Mouse (Mus musculus) layer of hippocampus, adult 9-10 months (tissue): ENCODE measurements around the gene Inpp5a.

ENCODE experiments used
- DNase-seq: peaks from one replicate; pipeline ENCODE4 v3.0.0; 2022; ENCODE audit warnings: low spot score

Inpp5a gene

GRCm38 (mm10) chr7:139537831-139538230, 148.9 kb downstream of the Inpp5a start:
- no peak for DNase-seq

DNA sequence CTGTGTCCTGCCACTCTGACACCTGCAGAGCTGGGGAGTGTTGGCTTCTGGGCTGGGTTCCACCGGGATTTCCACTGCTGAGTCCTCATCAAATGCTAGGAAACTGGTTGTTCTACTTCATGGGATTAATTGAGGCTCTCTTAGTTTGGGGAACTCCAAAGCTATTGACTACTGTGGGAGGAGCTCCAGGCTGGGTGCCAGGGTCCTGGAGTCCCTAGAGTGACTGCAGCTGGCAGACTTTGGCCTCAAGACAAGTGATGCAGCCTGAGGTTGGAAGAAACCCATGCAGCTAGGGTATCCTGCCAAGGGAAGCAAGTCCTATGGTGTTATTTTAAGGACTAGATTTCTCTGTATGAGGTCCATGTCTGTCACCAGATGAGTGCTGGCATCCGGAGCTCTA, 149.6 kb downstream of the Inpp5a start:
- no peak for DNase-seq

DNA sequence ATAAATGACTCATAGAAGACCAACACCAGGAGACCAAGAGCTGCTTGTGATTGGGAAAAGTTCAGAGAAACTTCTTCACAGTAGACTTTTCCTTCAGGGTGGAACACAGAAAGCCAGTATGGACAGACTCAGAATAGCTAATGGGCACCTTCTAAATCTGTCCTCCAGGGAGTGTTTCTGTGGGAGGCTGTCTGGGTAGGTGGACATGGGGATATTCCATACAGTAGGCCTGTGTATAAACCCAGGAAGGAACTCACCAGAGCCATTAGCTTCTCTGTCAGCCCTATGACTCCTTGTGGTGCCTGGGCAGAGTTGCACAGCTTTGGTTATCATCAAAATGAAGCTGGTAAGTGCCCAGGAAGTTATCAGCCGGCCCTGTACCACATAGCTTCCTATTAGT, 151.7 kb downstream of the Inpp5a start:
- DNase-seq, result no peak

DNA sequence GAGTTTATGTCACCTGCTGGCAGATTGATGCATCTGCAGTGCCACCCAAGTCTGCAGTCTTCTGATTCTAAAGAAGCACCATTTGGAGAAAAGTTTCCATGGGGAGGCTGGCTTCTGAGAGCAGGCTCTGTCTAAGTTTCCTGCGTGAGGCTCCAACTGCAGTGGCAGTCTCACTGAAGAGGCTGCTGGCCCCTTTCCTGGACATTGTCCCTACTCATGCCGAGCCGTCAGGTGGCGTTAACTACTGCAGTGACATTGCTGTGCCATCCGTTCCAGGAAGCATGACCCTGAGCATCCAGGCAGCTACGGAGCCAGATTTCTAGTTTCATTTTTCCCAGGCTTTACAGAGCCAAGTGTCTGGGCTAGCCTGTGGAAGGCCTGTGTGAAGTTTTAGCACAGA, 152.5 kb downstream of the Inpp5a start:
- no peak for DNase-seq

DNA sequence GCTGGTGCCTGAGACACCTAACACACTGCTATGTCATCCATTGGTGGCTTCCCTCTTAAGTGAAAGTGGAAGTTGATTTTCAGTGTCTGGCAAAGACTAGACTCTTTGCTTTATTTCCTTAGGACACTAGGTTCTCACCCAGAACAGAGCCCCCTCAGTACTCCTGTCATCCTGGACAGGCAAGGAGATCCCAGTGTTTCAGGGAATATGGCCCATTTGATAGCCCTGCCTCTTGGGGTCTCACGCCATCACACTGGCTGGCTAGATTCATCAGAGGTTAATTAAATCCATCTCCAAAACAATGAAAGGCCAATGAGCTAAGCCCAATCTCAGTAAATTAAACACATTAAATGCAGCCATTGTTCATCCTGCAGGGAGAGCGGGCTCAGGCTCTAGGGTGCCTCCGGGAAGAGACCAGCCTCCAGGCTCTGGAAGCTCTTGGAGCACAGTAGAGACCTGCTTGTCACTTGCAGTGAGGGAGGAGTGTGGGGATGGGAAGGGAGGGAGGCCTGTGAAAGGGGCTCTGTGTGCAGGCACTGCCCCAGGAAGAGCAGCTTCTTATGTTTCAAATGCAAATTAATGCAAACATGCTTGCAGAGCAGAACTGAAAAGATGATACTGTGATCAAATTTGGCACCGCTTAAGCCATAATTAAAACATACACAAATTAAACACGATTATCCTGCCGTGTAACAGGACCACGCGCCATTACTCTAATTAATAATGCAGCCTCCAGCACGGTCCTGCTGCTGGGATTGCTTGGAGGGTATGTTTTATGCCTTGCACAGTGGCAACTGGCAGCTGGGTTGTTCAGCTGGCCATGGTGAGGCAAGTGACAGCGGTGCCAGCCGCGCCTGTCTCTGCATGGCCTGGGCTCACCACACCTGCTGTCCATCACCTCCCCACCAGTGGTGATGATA, 156.1 kb downstream of the Inpp5a start:
- DNase-seq, result no peak

DNA sequence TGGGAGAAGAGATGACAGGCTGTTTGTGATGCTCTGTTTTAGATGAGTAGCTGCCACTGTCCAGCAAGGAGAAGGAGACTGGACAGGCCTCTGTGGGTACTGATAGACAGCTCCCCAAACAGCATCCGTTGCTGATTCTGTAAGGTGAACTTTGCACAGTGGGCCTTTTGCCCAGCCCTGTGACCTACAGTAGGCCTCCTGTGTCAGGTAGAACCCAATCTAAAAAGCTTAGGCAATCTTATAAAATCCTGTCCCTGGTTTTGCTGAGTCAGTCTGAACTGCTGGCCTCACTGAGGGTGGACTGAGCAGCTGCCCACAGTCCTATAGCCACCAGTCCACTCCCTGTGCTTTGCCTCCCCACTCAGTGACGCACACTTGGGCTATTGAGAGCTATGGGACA, 158.4 kb downstream of the Inpp5a start:
- DNase-seq, result no peak

DNA sequence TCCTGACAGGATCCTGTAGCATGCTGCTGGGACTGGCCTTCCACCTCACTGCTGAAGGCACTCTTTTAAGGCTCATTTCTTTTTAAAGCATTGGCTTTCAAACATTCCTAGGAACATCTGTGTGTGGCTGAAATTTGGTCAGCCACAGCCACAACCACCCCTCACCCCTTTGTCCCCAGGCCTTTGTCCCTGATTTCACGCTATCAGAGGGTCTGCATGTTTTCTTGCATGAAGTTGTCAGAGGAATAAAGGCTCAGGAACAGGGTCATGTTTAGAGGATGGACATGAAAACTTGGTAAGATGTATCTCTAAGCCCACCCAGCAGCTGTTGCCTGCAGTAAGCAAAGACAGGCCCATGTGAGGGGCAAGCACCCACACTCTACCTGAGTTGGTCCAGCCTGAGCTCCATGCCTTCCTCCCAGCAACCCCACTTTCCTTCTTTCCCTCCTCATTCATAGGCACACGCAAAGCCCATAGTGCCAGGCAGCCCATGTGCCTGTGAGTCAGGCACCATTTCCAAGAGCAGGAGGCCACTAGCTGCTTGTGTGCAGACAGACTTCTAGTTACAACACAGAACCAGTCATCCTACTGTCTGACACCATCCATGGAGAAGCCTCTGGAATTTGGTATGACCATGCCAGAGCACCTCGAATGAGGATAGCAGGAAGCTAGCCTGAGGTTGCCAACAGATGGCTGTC, 161.3 kb downstream of the Inpp5a start:
- DNase-seq, result no peak

DNA sequence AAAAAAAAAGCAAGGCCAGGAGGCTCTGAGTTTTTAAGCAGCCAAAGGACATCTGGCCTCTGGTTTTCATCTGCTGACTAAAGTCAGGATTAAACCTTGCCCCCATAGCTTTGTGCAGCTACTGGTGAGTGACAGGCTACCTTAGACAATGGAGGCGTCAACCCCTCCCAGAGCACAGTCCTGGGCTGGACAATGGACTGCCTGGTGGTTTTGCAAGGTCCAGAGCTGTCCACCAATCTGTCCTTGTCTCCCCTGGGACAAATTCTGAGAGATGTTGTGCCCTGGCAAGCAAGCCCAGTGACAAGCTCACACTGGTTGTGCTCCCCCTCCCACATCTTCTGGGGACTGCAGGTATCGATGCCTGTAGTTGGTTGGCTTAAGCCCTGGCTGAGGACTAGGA, 162.6 kb downstream of the Inpp5a start:
- DNase-seq, result no peak

- DNase-seq, result no peak
Measured at GRCm38 (mm10) chr7:139556331-139556730, 167.4 kb downstream of the Inpp5a start.

- DNase-seq, result no peak
Measured at GRCm38 (mm10) chr7:139556746-139557526, 168.0 kb downstream of the Inpp5a start.

DNA sequence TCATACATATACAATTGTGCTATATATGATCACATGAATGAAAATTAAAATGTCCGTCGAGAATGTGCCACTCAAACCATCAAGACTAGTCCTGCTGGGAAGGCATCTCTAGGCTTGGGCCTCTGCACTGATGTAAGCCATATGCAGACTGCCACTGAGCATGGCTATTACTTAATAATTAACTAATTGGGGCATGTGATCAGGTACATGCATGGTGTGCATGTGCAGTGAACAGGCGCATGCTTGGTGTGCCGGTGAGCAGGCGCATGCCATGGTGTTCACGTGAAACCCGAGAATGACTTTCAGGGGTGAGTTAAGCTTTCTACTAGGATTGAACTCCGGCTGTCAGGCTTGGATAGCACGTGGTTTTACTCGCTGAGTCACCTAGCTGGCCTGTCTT, 170.8 kb downstream of the Inpp5a start:
- no peak for DNase-seq

DNA sequence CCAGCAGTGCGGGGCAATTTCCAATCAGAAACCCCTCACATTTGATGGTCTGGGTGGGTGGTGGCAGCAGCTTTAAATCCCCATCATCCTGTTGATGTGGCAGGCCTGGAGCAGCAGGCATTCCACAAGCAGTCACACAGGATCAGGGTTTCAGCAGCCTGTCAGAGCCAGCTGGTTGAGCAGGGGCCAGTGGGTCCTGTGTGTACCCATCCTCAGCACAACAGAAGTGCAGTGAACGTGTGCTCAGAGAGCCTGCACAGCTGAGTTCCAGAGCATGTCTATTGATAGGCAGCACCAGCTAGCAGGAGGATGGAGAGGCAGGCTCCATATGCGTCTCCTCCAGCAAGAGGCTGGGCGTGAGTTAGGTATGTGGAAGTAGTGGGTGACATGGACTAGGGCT, 174.5 kb downstream of the Inpp5a start:
- DNase-seq, result no peak

DNA sequence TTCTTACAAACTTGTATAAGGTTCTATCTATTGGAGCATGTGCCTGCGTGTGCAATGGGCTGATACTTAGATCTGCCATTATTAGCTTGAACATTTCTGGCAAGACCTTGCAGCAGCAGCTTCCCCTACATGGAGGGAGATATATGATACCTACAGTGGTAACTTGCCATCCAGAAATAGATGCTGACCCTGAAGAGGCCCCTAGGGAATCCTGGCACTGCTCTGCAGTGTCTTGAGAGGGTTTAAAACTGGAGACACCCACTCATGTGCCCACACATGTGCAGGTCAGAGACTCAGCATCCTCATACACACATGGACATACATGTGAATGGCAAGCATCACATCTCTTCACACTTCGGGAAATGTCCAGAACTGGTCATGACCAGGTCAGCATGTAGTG, 175.3 kb downstream of the Inpp5a start:
- no peak for DNase-seq

GRCm38 (mm10) chr7:139565998-139566397, 177.1 kb downstream of the Inpp5a start:
- no peak for DNase-seq

DNA sequence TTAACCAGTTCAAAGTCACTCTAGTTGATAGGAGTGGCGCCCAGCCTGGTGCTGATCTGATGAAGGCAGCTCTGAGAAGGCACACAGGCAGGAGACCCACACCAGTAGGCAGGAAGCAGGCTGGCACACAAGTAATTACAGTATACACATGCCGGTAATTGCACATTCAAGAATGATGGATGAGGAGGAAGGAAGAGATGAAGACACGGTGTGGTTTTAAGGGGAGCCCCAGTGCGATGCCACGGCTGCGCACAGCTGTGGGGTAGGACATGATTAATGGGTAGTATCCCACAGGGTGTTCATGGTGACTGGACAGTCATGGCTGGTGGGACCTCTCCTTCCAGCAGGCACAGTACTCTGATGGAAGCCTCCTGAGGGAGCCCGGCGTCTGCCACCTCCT, 177.6 kb downstream of the Inpp5a start:
- DNase-seq, result no peak

- DNase-seq, result no peak
Measured at GRCm38 (mm10) chr7:139570788-139571187, 181.9 kb downstream of the Inpp5a start.

DNA sequence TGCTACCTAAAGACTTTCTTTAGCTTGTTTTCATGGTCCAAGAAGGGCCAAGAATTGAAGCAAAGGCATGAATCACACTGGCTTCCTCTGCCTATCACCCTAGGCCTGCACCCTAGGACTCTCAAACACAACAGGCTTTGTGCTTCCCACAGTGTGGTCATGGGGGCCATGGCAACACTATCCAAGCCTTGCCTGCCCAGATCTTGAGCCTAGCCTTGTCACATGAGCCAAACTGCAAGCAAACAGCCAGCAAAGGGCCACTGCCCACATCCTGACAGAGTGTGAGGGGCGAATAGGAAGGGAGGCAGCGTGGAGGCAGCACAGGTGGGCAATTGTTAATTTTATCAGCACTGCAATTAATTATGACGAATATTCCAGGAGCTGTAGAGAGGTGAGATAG, 183.8 kb downstream of the Inpp5a start:
- no peak for DNase-seq

GRCm38 (mm10) chr7:139576064-139576686, 187.3 kb downstream of the Inpp5a start:
- DNase-seq, result no peak

DNA sequence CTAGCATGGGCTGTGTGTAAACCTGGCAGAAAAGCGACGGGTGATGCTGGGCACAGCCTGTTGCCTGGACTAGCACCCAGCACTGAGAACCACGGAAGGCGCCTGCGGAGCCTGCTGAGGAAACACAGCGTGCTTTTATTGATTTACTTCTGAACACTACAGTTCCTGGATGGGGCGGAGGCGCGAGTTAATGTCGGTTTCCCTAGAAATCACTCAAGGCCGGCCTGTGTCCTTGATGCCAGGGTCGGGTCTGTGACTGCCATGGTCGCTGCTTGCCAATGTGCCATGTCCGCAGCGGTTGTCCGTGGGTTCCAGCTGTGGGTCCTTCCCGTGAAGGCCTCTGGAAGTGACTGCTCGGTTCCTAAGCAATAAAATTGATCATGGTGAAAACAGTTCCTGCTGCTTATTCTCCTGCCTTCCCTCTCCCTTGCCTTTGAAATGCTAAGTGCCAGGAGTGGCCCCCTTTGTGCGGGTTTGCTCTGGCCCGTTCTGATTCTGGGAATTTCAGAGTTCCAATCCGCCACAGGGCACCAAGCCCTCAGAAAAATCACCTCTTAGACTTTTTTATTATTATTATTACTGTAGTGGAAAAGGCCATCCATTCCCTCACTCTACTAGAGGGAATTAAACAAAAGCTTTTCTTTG, 190.5 kb downstream of the Inpp5a start:
- no peak for DNase-seq

- no peak for DNase-seq
Measured at GRCm38 (mm10) chr7:139580851-139581775, 192.2 kb downstream of the Inpp5a start.
